Mouse (Mus musculus) lung, adult 2 months (tissue): ENCODE results near the gene Ap4e1.

ENCODE experiments used
- CTCF ChIP-seq: fragments of 200-500 bp; IDR thresholded peaks from 2 replicates; pipeline ENCODE4 v1.5.1; 2011; ENCODE audit warnings: mild to moderate bottlenecking, low read length, control low read depth; ENCODE audit not compliant: insufficient read depth
- POLR2A ChIP-seq: fragments of 200-500 bp; IDR thresholded peaks from 2 replicates; pipeline ENCODE4 v1.6.1; 2011; ENCODE audit warnings: low read depth, mild to moderate bottlenecking, control low read depth, low read length, borderline replicate concordance; ENCODE audit errors: extremely low read depth

GRCm38 (mm10) chr2:126994384-126995166, 13.9 kb upstream of the Ap4e1 start:
- TF ChIP-seq POLR2A (no peak), CTCF (no peak)
